Mouse (Mus musculus): ENCODE measurements at regions not wholly inside any gene's neighbourhood (a gene's known extent, or its start where the extent isn't known, plus 50 kb on each side); places are given as distances from the start of the nearest gene placed in this dataset.

- 67% methylated on average over 10 of the region's 10 CpGs for WGBS
- no peak for DNase-seq (ENCODE audit: low spot score)
- no peaks in the 10 kb centered on the region for H3K9me3 ChIP-seq (ENCODE audit: control insufficient read depth, low read length)
- H3K4me1 ChIP-seq (ENCODE audit: control insufficient read depth, insufficient read depth, low read length) = peaks cover 3% of the 10 kb centered on the region; the same call in 1 of the 2 replicates
- no peaks in the 10 kb centered on the region for H3K36me3 ChIP-seq (ENCODE audit: control insufficient read depth, insufficient read depth, low read length)
- no peak overlapping the region for H3K9ac ChIP-seq (ENCODE audit: low read length)
- H3K4me2 ChIP-seq (ENCODE audit: low read depth) = no peak overlapping the region
- no peak overlapping the region for H3K4me3 ChIP-seq (ENCODE audit: low read depth, low read length)
- ATAC-seq (ENCODE audit: insufficient read depth, low FRiP score, low TSS enrichment) = no peak
- no peaks in the 10 kb centered on the region for H3K27me3 ChIP-seq (ENCODE audit: control insufficient read depth, insufficient read depth, low read length)
- no peak overlapping the region for H3K27ac ChIP-seq (ENCODE audit: low read depth, low read length)
These were observed 75.2 kb upstream of the Sash1 start for GRCm38 (mm10) chr10:8960964-8961675.

- no peak overlapping the region for H3K4me3 ChIP-seq (ENCODE audit: low read depth, low read length)
- H3K9ac ChIP-seq (ENCODE audit: low read length) = no peak overlapping the region
- H3K9me3 ChIP-seq (ENCODE audit: control insufficient read depth, low read length) = no peaks in the 10 kb centered on the region
- no peak overlapping the region for H3K27ac ChIP-seq (ENCODE audit: low read depth, low read length)
- WGBS = 82% methylated on average over 9 of the region's 9 CpGs
- H3K27me3 ChIP-seq (ENCODE audit: control insufficient read depth, insufficient read depth, low read length) = no peaks in the 10 kb centered on the region
- no peak overlapping the region for H3K4me2 ChIP-seq (ENCODE audit: low read depth)
- H3K36me3 ChIP-seq (ENCODE audit: control insufficient read depth, insufficient read depth, low read length) = no peaks in the 10 kb centered on the region
- ATAC-seq (ENCODE audit: insufficient read depth, low FRiP score, low TSS enrichment) (no peak), DNase-seq (ENCODE audit: low spot score) (no peak)
- peaks cover 3% of the 10 kb centered on the region; the same call in 1 of the 2 replicates for H3K4me1 ChIP-seq (ENCODE audit: control insufficient read depth, insufficient read depth, low read length)
These were observed 74.5 kb upstream of the Sash1 start for GRCm38 (mm10) chr10:8960275-8960960.

- 54% methylated on average over 6 of the region's 6 CpGs for WGBS
- H3K9me3 ChIP-seq (ENCODE audit: control insufficient read depth, low read length) = no peaks in the 10 kb centered on the region
- no peak overlapping the region for H3K4me2 ChIP-seq (ENCODE audit: low read depth)
- H3K9ac ChIP-seq (ENCODE audit: low read length) = no peak overlapping the region
- H3K36me3 ChIP-seq (ENCODE audit: control insufficient read depth, insufficient read depth, low read length) = no peaks in the 10 kb centered on the region
- no peak overlapping the region for H3K4me3 ChIP-seq (ENCODE audit: low read depth, low read length)
- H3K27ac ChIP-seq (ENCODE audit: low read depth, low read length) = no peak overlapping the region
- DNase-seq (ENCODE audit: low spot score) = peak; percentile 15
- H3K27me3 ChIP-seq (ENCODE audit: control insufficient read depth, insufficient read depth, low read length) = no peaks in the 10 kb centered on the region
- H3K4me1 ChIP-seq (ENCODE audit: control insufficient read depth, insufficient read depth, low read length) = peaks cover 3% of the 10 kb centered on the region; the same call in 1 of the 2 replicates
- no peak for ATAC-seq (ENCODE audit: insufficient read depth, low FRiP score, low TSS enrichment)
These were observed 69.8 kb upstream of the Sash1 start for GRCm38 (mm10) chr10:8955499-8956211.

GRCm38 (mm10) chr10:8954003-8954402 is 68.1 kb upstream of the Sash1 start:
- 90% methylated on average over 4 of the region's 4 CpGs for WGBS
- no peak overlapping the region for H3K4me3 ChIP-seq (ENCODE audit: low read depth, low read length)
- H3K9ac ChIP-seq (ENCODE audit: low read length) = no peak overlapping the region
- peaks cover 3% of the 10 kb centered on the region; the same call in 1 of the 2 replicates for H3K4me1 ChIP-seq (ENCODE audit: control insufficient read depth, insufficient read depth, low read length)
- H3K36me3 ChIP-seq (ENCODE audit: control insufficient read depth, insufficient read depth, low read length) = no peaks in the 10 kb centered on the region
- no peaks in the 10 kb centered on the region for H3K27me3 ChIP-seq (ENCODE audit: control insufficient read depth, insufficient read depth, low read length)
- DNase-seq (ENCODE audit: low spot score) = no peak
- H3K27ac ChIP-seq (ENCODE audit: low read depth, low read length) = no peak overlapping the region
- ATAC-seq (ENCODE audit: insufficient read depth, low FRiP score, low TSS enrichment) = no peak
- no peaks in the 10 kb centered on the region for H3K9me3 ChIP-seq (ENCODE audit: control insufficient read depth, low read length)
- no peak overlapping the region for H3K4me2 ChIP-seq (ENCODE audit: low read depth)

- H3K4me3 ChIP-seq (ENCODE audit: low read depth, low read length) = no peak overlapping the region
- H3K4me2 ChIP-seq (ENCODE audit: low read depth) = no peak overlapping the region
- no peak for ATAC-seq (ENCODE audit: insufficient read depth, low FRiP score, low TSS enrichment)
- H3K27me3 ChIP-seq (ENCODE audit: control insufficient read depth, insufficient read depth, low read length) = no peaks in the 10 kb centered on the region
- H3K27ac ChIP-seq (ENCODE audit: low read depth, low read length) = no peak overlapping the region
- no peaks in the 10 kb centered on the region for H3K9me3 ChIP-seq (ENCODE audit: control insufficient read depth, low read length)
- 79% methylated on average over 5 of the region's 5 CpGs for WGBS
- no peak for DNase-seq (ENCODE audit: low spot score)
- no peaks in the 10 kb centered on the region for H3K36me3 ChIP-seq (ENCODE audit: control insufficient read depth, insufficient read depth, low read length)
- H3K4me1 ChIP-seq (ENCODE audit: control insufficient read depth, insufficient read depth, low read length) = no peaks in the 10 kb centered on the region
- H3K9ac ChIP-seq (ENCODE audit: low read length) = no peak overlapping the region
These were observed 67.1 kb upstream of the Sash1 start for GRCm38 (mm10) chr10:8952922-8953321.

- H3K27ac ChIP-seq (ENCODE audit: low read depth, low read length) = no peak overlapping the region
- DNase-seq (ENCODE audit: low spot score) = no peak
- no peaks in the 10 kb centered on the region for H3K9me3 ChIP-seq (ENCODE audit: control insufficient read depth, low read length)
- H3K27me3 ChIP-seq (ENCODE audit: control insufficient read depth, insufficient read depth, low read length) = no peaks in the 10 kb centered on the region
- no peak overlapping the region for H3K4me2 ChIP-seq (ENCODE audit: low read depth)
- no peaks in the 10 kb centered on the region for H3K36me3 ChIP-seq (ENCODE audit: control insufficient read depth, insufficient read depth, low read length)
- no peak overlapping the region for H3K9ac ChIP-seq (ENCODE audit: low read length)
- no peak overlapping the region for H3K4me3 ChIP-seq (ENCODE audit: low read depth, low read length)
- WGBS = 90% methylated on average over 3 of the region's 3 CpGs
- no peak for ATAC-seq (ENCODE audit: insufficient read depth, low FRiP score, low TSS enrichment)
- H3K4me1 ChIP-seq (ENCODE audit: control insufficient read depth, insufficient read depth, low read length) = no peaks in the 10 kb centered on the region
These were observed 66.1 kb upstream of the Sash1 start for GRCm38 (mm10) chr10:8951937-8952336.

- Histone ChIP-seq H3K4me3 (ENCODE audit: low read depth, low read length) (no peak overlapping the region), H3K4me1 (ENCODE audit: control insufficient read depth, insufficient read depth, low read length) (no peaks in the 10 kb centered on the region), H3K27ac (ENCODE audit: low read depth, low read length) (no peak overlapping the region), H3K27me3 (ENCODE audit: control insufficient read depth, insufficient read depth, low read length) (no peaks in the 10 kb centered on the region), H3K9ac (ENCODE audit: low read length) (no peak overlapping the region), H3K9me3 (ENCODE audit: control insufficient read depth, low read length) (no peaks in the 10 kb centered on the region), H3K36me3 (ENCODE audit: control insufficient read depth, insufficient read depth, low read length) (no peaks in the 10 kb centered on the region), H3K4me2 (ENCODE audit: low read depth) (no peak overlapping the region)
- DNase-seq (ENCODE audit: low spot score) (no peak), ATAC-seq (ENCODE audit: insufficient read depth, low FRiP score, low TSS enrichment) (no peak)
- 75% methylated on average over 10 of the region's 10 CpGs for WGBS
These were observed 65.5 kb upstream of the Sash1 start for GRCm38 (mm10) chr10:8951236-8951825.

GRCm38 (mm10) chr10:8948227-8948626 is 62.4 kb upstream of the Sash1 start:
- H3K27me3 ChIP-seq (ENCODE audit: control insufficient read depth, insufficient read depth, low read length) = no peaks in the 10 kb centered on the region
- ATAC-seq (ENCODE audit: insufficient read depth, low FRiP score, low TSS enrichment) (no peak), DNase-seq (ENCODE audit: low spot score) (no peak)
- H3K36me3 ChIP-seq (ENCODE audit: control insufficient read depth, insufficient read depth, low read length) = no peaks in the 10 kb centered on the region
- 0 out of 2 replicates have a peak, but pooled peaks cover 5% of the 10 kb centered on the region for H3K4me1 ChIP-seq (ENCODE audit: control insufficient read depth, insufficient read depth, low read length)
- H3K4me3 ChIP-seq (ENCODE audit: low read depth, low read length) = no peak overlapping the region
- no peaks in the 10 kb centered on the region for H3K9me3 ChIP-seq (ENCODE audit: control insufficient read depth, low read length)
- WGBS = 79% methylated on average over 3 of the region's 3 CpGs
- no peak overlapping the region for H3K4me2 ChIP-seq (ENCODE audit: low read depth)
- no peak overlapping the region for H3K27ac ChIP-seq (ENCODE audit: low read depth, low read length)
- H3K9ac ChIP-seq (ENCODE audit: low read length) = no peak overlapping the region

Data from neural tube, embryonic 11.5 days (tissue).